Mouse (Mus musculus) right cerebral cortex, postnatal 4 days (tissue): ENCODE results near the gene Armc9.
A peak's percentile ranks its signal among the peaks of the same experiment; 100 is the strongest.

Source experiments
- DNase-seq: peaks from one replicate; pipeline ENCODE4 v3.0.0-alpha.2; 2022

Gene Armc9

DNA sequence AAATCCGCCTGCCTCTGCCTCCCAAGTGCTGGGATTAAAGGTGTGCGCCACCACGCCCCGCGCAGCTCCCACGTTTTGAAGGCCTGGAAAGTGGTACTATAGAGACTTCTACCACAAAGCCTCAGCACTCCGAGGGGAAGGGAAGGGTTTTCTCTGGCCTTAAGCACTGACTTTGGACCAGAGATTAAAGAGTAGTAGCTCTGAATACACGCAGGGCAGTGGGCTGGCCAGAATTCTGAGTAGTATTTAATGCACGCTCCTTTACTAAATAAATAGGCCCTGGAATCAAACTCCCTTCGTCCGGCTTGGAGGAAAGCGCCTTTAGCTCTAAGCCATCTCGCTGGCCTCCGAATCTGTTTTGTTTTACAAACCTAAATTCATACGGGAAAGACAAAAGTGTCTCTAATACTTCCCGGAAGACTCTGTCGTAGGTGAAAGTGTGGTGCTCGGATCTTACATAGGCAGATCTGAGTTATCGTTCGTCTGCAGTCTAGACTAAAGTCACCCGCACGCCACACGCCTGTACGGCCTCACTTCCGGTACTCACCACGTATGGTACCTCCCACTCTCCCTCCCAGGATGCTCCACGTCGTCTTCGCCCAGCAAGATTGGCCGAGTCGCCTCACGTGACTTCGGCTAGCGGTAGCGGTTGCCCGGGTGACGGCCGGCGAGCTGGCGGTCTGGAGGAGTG, at the start of gene Armc9:
Gene Armc9 (plus strand): TSS at position 648 of the 691 bp plus-strand sequence.
- peak; percentile 90 for DNase-seq

DNA sequence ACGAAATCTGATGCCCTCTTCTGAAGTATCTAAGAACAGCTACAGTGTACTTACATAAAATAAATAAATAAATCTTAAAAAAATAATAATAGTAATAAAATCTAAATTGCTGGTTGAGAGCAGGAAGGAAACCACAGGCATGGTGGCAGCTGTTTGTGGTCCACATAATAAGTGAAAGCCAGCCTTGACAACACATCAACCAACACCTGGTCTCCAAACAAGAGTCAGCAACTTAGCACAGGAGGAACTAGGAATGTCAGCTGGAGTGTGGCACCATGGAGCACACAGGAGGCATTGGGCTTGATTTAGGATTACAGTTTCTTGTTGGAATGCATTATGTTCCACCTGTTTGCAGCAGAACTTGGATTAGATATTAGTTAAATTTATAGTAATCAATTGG, 49.5 kb upstream of the Armc9 start:
- no peak for DNase-seq

DNA sequence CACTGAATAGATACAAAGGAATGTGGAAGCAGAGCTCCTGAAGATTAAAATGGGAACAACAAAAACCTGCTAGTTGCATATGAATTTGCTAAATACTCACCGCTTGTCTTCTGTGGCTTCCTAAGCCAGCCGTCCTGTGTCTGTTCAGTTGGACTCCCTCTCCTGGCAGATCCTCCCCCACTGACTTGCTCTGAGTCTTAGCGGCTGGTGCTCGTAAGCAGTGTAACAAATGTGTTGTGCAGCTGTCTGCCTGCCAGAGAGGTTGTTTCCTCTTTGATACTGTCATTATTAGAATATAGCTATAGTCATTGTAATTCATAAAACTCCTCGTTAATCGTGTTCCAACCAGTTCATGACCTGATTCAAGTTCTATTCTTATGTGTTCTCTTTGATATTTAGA, 42.8 kb upstream of the Armc9 start, which contains the start of gene Htr2b:
Gene Htr2b (minus strand): TSS at position 192 of the 400 bp plus-strand sequence.
- peak; percentile 17 for DNase-seq

DNA sequence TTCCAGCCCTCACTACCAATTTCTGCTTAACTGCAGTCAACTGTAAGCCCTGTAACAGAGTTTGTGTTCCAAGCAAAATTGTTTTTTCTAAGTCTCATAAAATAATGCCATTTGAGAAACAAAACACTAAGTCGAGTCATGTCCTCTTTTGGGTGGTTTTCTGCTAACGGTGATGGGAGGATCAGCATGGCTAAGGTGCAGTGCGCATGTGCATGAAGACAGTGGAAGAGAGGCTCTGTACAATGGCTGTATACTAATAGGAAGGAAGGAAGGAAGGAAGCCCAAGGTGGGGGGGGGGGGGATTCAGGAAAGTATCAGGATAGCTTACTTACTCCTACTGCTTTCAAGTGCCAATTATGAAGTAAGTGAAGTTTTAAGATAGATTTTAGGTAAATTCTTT, 40.4 kb upstream of the Armc9 start:
- DNase-seq: no peak

DNA sequence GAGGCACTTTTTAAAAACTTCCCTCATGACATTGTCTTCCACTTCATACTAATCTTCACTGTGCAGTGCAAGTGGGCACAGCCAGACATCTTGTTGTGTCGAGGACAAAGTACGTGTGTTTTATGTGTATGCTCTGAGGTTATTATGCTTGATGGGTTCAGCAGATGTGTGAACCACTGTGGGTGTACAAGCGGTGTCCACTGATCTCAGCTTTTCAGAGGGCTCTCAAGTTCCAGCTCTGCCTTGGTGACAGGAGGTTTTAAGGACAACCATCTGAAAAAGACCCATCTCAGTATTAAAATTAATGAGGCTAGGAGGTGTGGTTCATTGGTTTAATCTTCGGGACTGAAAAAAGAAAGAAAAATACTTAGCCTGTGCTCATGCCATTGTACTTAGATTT, 35.0 kb upstream of the Armc9 start:
- DNase-seq: no peak

DNA sequence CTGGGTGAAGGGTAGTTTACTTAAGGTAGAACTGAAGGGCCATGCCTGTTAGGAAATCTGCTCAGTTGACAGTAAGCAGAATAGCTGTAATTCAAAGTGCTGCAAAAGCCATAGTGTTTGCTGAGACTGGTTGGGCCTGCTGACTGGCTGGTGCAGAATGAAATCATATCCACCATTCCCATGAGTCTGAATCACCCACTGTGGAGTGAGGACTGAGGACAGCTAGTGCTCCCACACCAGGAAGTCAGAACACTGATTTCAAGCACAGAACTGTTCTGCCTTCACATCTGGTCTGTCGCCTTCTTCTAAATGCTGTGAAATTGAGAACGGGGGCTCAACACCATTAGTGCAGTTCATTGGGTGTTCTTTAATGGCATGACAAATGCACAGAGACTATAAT, 28.5 kb upstream of the Armc9 start:
- no peak for DNase-seq

DNA sequence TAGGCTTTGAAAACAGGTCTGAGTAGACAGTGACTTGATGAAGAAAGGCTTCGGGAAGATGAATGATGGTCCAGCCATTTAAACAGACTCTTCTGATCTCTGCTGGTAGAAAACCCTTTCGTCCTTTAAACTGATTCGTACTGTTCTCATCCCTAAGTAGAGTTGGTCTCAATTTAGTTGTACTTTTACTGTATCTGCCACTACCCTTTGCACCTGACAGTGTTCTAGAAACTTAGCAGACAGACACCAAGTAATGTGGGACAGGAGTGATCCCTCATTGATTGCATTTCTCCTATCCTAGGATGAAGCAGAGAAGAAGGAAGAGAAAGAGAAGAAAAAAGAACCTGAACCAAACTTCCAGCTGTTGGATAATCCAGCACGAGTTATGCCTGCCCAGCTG, 21.2 kb upstream of the Armc9 start, which contains the start of gene Gm21972:
Gene Gm21972 (plus strand): TSS at position 301 of the 400 bp plus-strand sequence.
- no peak for DNase-seq

DNA sequence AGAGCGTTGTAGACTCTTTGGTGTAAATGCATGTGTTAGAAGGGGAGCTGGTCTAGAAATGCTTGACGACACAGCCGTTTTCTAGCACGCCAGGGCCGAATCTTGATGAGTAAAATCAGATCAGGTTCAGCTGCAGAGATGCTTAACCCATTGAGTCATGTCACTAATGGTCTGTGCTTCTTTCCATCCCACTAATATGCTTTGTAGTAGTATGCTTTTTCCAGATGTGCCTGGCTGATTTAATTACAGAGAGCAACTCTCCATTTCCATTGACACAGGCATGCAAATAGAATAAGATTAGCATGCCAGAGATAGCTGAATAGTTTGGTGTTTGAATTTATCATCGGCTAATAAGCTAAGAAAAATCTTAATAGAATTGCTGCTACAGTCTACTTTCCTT, 19.3 kb upstream of the Armc9 start:
- no peak for DNase-seq

DNA sequence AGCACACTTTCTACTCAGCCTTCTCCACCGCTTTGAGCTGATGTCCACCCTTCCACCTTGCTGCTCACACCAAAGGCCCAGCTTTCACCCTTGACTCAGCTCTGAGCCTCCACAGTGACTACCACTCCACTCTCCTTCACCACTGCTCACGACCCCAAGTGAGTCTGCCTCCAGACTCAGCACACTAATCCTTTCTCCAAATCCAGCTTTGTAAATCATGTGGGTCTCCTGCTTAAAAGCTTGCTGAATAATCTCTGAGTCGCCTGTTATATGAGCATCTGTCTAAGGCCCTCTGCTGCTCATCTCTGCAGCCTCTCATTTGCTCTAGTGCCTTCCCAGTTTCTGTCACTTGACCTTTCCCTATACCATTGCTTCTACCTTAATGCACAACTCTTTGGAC, 13.5 kb upstream of the Armc9 start:
- no peak for DNase-seq

DNA sequence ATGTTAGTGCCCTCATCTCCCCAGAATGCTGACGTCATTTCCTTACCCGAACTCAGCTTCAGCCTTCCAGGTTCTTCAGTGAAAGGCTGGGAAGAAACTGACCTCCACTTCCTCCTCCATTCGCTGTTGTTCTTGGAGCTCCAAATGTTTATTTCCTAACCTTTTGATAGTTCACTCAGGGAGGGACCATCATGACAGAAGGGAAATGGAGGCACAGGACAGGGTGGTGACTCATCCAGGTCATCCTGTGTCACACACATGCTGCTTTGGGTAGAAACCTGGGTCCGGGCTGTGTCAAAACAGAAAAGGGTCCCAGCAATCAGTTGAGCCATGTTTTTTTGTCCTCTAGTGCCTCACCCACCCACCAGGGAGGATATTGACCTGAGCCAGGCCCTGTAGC, 11.4 kb upstream of the Armc9 start:
- DNase-seq: no peak

DNA sequence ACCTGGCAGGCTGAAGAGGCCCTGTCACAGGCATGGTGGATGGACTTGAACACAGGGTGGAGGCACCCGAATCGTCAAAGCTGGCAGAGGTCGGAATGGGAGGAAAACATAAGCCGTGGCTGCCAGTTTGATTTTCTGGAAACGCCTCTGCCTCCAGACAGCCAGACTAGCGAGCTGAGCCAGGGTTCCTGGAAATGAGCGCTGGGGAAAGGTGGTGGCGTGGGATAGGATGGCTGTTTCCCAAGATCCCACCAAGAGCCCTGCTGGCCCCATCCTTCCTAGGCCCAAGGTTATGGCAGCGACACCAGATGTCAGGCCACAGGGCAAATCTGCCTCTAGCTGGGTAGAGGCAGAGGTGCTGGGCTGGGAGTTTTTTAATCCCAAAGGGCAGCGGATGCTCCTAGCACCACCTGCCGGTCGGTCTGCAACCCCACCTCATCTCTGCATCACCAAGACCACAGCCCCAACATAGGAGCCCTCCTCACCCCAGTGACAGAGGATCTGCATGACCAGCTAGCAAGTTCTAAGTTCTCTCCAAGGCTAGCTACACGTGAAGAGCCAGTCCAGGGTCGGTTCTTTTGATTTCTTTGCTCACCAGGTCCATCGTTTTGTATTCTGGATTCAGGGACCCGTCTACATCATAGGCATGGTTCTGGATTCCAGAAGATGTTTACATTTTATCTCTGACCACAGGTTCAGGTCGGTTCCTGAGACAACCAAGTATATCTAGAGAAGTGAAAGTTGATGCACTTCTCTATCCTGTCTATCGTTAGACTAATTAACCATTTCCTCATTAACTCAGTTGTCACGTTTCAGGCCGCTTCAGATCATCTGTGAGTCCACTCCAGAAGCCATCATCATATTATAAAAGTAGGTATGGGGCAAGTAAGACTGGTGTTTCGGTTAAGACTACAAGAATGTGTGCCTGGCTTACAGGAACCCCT, 10.3 kb upstream of the Armc9 start:
- no peak for DNase-seq

DNA sequence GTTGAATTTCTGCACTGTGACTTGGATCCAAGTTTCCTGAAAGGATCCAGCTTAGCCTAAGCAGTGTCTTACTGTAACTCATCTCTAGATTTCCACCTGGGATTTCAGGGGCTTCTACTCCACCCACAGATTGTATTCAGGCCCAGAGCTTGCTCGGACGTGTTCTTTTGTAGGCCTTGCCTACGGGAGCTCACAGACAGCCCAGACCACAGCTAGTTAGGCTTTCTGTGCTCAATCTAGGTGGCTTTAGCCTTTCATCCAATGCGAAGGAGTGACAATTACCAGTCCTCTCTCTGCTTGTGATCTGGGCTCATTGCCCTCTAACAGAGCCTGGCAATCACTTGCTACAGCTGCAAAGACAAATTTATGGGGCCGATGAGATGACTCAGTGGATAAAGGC, 8.3 kb upstream of the Armc9 start:
- no peak for DNase-seq

DNA sequence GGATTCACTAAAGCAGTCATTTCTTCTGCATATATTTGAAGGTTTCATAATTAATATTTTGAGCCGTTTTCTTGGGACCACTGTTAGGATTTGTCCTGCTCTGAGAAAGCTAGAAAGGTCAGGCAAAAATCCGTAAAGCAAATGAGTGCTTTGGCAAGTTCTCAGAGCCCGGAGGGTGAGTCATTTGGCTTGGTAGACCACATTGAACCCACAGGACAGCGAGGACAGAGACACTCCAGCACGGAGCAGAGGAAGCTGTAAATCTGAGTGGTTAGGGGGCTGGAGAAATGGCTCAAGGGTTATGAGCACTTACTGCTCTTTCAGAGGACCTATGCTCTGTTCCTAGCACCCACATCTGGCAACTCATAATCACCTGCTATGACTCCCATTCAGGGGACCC, 7.0 kb upstream of the Armc9 start:
- DNase-seq: no peak

DNA sequence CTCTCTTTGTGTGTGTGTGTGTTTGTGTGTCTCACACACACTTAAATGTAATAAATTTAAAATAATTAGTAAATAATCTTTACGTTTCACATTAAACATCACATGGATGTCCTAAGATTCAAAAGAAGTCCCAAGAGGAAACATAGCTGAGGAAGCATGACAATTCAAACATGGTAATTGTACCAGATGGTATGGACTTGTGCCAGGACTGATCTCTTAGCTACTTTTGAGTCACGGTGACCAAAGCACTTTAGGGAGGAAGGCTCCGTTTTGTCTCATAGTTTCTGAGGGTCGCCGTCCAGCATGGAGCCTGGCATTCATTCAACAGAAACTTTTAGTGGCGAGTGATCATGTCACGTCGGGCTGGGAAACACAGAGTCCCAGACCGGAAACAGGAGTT, 6.4 kb upstream of the Armc9 start:
- DNase-seq: no peak

DNA sequence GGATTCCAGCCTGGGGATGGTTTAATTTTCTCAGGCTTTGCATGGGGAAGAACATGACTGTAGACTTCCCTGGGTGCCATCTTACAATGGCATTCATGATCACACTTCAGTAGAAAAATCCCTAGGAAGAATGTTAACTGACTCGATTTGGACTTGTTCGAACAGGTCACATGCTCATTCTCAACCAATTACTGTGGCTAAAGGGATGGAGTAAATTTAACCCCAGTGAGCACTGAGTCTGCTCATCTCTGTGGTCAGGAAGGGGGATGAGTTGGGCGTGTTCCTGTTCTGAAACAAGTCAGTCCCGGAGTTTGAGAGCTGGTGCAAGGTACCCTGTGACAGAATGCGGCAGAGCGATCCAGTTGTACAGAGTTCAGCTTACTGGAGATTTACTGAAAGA, 3.7 kb upstream of the Armc9 start:
- no peak for DNase-seq

DNA sequence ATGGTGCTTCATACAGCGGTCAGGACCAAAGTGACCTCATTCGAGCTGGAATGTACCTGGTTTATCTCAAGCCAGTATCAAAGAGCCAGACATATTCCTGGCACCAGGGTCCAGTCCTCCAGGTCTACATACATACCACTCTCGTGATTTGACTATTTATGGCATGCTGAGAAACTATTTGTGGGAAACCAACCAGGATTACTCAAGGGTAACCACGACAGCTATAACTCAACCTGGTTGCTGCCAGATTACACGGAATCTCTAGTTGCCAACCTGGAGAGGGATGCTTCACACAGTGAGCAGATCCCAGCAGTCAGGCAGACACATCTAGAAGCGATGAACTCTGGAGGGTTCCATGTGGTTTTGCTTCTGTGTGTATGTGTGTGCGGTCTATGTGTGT, 3.2 kb upstream of the Armc9 start:
- no peak for DNase-seq

DNA sequence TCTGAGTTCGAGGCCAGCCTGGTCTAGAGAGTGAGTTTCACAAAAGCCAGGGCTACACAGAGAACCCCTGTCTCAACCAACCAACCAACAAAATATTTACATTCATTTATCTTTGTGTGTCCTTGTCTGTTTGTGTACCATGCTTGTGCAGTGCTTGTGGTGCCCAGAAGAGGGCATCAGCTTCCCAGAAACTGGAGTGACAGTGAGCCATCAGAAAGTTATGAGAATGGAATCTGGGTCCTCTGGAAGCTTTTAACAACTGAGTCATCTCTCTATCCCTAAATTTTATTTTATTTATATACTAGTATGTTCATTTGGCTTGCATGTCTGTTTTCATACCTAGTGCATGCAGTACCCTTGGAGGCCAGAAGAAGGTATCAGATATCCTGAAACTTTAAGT, 2.0 kb upstream of the Armc9 start:
- DNase-seq: no peak

DNA sequence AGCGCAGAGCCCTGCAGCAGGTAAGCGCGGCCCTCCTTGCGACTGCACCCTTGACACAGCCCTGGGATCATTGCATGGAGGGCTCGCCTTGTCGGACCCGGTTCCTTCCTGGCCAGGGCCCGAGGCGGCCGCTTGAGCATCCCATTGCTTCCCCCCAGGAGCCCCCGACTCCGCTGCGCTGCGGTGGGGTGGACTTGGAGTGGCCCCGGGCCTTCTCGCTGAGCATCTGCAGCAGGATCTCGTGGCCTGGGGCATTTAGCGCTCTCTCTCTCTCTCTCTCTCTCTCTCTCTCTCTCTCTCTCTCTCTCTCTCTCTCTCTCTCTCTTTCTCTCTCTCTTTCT, 214 bp downstream of the Armc9 start:
- no peak for DNase-seq

DNA sequence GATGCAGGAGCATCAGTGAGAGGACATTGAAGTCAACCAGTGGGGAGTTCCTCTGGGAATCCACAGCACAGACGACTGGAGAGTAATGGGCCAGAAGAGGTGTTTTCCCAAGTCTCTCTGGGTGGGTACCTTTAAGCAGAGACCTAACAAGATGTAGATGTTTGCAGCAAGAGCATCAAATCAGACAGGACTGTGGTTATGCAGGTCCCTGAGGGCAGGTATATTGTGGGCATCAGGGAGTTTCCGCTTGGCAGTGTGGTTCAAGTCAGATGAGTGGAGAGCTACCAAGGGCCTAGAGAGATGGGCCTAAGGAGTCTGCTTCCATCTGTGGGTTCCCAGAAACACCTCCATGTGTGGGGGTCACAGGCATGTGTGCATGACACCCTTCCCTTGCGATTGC, 1.5 kb downstream of the Armc9 start:
- DNase-seq: no peak

DNA sequence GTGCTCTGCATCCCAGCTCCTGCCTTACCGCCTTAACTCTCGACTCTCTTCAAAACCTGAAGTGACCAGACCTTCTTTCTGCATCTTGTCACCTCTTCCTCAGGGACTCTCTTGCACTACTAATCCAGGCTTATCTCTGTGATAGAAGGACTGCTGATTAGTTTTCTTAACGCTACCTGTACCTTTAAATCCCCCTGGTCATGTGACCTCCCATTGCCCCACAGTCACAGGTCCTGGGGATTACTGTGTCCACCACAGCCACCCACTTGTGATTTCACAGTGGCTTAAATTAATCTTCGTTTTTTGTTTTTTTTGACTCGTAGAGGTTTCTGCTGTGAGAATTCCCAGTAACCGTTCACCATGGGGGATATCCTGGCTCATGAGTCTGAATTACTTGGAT, 2.0 kb downstream of the Armc9 start:
- DNase-seq: no peak

DNA sequence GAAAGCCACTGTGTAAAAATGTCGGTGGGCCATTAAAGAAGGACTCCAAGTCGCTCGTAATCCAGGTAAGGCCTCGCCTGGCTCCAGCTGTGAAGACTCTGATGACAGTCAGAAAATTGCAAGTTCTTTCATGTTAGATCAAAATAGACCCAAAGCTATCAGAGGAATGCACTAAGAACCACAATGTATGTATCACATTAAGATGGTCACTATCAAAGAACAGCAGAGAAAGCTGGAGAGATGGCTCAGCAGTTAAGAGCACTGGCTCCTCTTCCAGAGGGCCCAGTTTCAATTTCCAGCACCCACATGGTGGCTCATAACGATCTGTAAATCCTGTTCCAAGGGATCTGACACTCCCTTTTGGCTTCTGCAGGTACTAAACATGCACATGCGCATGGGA, 5.5 kb downstream of the Armc9 start:
- DNase-seq: no peak

DNA sequence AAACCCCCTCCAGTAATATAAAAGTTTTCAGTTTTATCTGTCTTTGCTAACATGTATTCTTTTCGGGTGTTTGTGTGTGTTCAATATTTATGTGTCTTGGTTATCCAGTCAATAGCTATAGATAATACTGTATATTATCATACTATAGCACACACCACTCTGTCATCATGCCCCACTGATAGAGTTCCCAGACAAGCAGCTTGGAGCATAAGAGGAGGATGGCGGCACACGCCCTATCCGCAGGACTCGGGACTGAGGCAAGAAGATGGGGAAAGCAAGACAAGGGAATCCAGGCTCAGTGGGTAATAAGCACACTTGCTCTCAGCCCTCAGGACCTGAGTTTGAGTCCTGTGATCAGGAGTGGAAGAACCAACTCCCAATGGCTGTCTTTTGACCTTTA, 5.9 kb downstream of the Armc9 start:
- DNase-seq: no peak

DNA sequence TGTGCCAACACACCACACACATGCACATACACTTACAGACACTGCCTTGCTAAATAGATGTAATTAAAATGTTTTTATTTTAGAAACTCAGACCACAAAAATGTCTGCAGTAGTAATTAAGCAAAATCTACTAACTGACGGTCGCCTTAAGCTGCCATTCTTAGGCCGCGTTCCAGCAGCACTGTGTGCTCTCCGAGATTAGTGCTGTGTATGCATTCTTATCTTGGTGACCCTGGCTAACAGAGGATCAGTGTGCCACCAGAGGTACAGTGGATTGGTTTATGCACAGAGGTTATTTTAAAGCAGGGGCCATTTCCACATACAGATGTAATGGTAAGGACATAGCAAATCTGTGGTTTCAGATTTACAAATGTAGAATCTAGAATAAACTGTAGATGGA, 6.5 kb downstream of the Armc9 start:
- no peak for DNase-seq

DNA sequence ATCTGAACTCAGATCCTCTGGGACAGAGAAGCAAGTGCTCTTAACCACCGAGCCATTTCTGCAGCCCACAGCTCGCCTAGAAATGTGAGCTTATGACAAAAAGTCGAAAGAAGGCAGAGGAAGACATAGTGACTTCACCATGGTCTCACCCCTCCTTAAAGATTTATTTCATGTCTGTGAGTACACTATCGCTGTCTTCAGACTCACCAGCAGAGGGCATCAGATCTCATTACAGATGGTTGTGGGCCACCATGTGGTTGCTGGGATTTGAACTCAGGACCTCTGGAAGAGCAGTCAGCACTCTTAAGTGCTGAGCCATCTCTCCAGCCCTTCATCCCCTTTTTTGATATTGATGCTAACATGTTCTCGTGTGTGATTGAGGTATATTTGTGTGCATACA, 20.0 kb downstream of the Armc9 start:
- no peak for DNase-seq
